Mouse (Mus musculus) E14TG2a.4 (cell line): ENCODE results near the gene Pogk.

Experiments used
- H3K27me3 ChIP-seq: 2 replicates; pipeline ENCODE4 v1.6.1; 2014; ENCODE audit warnings: low read length, control low read depth; ENCODE audit not compliant: insufficient read depth
- H3K36me3 ChIP-seq: 2 replicates; pipeline ENCODE4 v1.6.1; 2014; ENCODE audit warnings: low read length, control low read depth; ENCODE audit not compliant: insufficient read depth
- H3K4me1 ChIP-seq: replicated peaks from 2 replicates; pipeline ENCODE4 v1.6.1; 2014; ENCODE audit warnings: low read depth, low read length, control low read depth
- H3K4me3 ChIP-seq: replicated peaks from 2 replicates; pipeline ENCODE4 v1.5.1; 2014; ENCODE audit warnings: mild to moderate bottlenecking, low read length
- H3K9me3 ChIP-seq: 2 replicates; pipeline ENCODE4 v1.6.1; 2014; ENCODE audit warnings: low read length, control low read depth
- CTCF ChIP-seq: conservative IDR thresholded peaks from 2 replicates; pipeline ENCODE4 v1.5.1; 2014; ENCODE audit warnings: low read length
- NANOG ChIP-seq: IDR thresholded peaks from 2 replicates; pipeline ENCODE4 v1.6.1; 2014; ENCODE audit warnings: borderline replicate concordance, low read length, mixed read lengths
- POU5F1 ChIP-seq: IDR thresholded peaks from 2 replicates; pipeline ENCODE4 v1.6.1; 2014; ENCODE audit warnings: low read length, borderline replicate concordance

Gene Pogk

GRCm38 (mm10) chr1:166377171-166377570 lies 32.5 kb downstream of the Pogk start:
- TF ChIP-seq NANOG = no peak
- Histone ChIP-seq H3K27me3 (peaks cover 44% of the 10 kb centered on the region), H3K4me3 (no peak overlapping the region), H3K4me1 (peaks cover 14% of the 10 kb centered on the region), H3K36me3 (no peaks in the 10 kb centered on the region), H3K9me3 (peaks cover 4% of the 10 kb centered on the region; the same call in 1 of the 2 replicates)

DNA sequence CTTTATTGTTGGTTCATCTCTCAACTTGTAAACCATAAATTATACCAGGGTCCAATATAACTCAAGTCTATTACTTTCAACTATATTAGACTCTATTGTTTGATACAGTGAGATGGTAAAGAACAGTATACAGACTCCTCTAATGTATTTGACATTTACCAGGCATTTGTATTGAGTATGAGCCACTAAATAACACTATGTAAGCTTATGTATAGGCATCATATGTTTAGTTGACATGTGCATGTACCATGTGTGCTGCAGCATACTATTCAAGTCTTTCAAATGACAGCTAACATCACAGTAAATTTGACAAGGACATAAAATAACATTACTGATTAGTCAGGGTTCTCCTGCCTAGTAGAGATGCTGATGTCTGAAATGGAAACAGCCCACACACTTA lies 46.5 kb downstream of the Pogk start:
- H3K36me3 ChIP-seq = no peaks in the 10 kb centered on the region
- peaks cover 38% of the 10 kb centered on the region for H3K9me3 ChIP-seq
- peaks cover 3% of the 10 kb centered on the region; the same call in 1 of the 2 replicates for H3K27me3 ChIP-seq
- TF ChIP-seq POU5F1 = no peak
- TF ChIP-seq CTCF = no peak
- no peak for TF ChIP-seq NANOG
- peaks cover 6% of the 10 kb centered on the region; the same call in 1 of the 2 replicates for H3K4me1 ChIP-seq
- no peak overlapping the region for H3K4me3 ChIP-seq

DNA sequence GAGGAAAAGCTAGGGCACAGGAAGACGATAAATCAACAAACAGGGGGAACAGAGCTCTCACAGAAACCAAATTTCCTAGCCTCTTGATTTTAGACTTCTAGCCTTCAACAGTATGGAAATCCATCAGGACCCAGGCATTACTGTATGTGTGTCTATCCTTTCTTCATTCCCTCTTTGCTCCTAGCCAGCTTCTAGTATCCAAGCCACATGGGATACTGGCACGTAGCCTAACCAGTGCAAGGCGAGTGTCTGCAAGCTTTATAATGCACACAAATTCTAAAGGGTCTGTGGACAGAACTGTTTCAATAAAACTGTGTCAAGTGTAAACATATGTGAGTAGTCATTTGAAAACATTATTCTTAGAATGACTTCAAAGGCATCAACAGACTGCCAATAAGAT lies 47.0 kb downstream of the Pogk start:
- H3K4me3 ChIP-seq = no peak overlapping the region
- H3K9me3 ChIP-seq = peaks cover 38% of the 10 kb centered on the region
- H3K36me3 ChIP-seq = no peaks in the 10 kb centered on the region
- H3K4me1 ChIP-seq = peaks cover 6% of the 10 kb centered on the region; the same call in 1 of the 2 replicates
- no peak for TF ChIP-seq CTCF
- peaks cover 3% of the 10 kb centered on the region; the same call in 1 of the 2 replicates for H3K27me3 ChIP-seq

DNA sequence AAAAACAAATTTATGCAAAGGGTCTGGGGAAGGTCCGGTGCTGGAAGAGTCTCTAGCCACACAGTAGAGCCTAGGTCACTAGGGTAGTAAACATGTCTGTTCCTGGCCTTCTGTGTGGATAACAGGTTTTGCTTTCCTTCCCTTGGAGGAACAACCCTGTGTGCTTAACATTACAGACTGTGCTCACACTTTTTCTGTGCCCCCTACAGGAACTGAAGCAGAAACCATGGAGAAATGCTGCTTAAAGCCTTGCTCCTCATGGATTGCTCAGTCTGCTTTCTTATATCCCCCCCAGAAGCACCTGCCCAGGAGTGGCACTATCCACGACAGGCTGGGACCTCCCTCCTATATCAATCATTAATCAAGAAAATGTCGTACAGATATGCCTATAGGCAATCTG lies 47.8 kb downstream of the Pogk start:
- no peak for TF ChIP-seq POU5F1
- no peak overlapping the region for H3K4me3 ChIP-seq
- H3K27me3 ChIP-seq = peaks cover 3% of the 10 kb centered on the region; the same call in 1 of the 2 replicates
- peaks cover 38% of the 10 kb centered on the region for H3K9me3 ChIP-seq
- H3K36me3 ChIP-seq = no peaks in the 10 kb centered on the region
- H3K4me1 ChIP-seq = peaks cover 6% of the 10 kb centered on the region; the same call in 1 of the 2 replicates

- Histone ChIP-seq H3K36me3 (no peaks in the 10 kb centered on the region), H3K27me3 (peaks cover 3% of the 10 kb centered on the region; the same call in 1 of the 2 replicates), H3K4me3 (no peak overlapping the region), H3K9me3 (peaks cover 38% of the 10 kb centered on the region), H3K4me1 (peaks cover 6% of the 10 kb centered on the region; the same call in 1 of the 2 replicates)
- TF ChIP-seq CTCF = no peak
- TF ChIP-seq NANOG = no peak
- no peak for TF ChIP-seq POU5F1
Measured at GRCm38 (mm10) chr1:166360896-166361295, 48.8 kb downstream of the Pogk start.

- Histone ChIP-seq H3K4me3 (no peak overlapping the region), H3K27me3 (peaks cover under 1% of the 10 kb centered on the region; the same call in 1 of the 2 replicates), H3K9me3 (peaks cover 38% of the 10 kb centered on the region), H3K36me3 (no peaks in the 10 kb centered on the region), H3K4me1 (peaks cover 4% of the 10 kb centered on the region; the same call in 1 of the 2 replicates)
- TF ChIP-seq POU5F1 (no peak), CTCF (peak; percentile 16; the same call in 1 of the 2 replicates), NANOG (no peak)
Measured at GRCm38 (mm10) chr1:166360157-166360855, 49.4 kb downstream of the Pogk start.

DNA sequence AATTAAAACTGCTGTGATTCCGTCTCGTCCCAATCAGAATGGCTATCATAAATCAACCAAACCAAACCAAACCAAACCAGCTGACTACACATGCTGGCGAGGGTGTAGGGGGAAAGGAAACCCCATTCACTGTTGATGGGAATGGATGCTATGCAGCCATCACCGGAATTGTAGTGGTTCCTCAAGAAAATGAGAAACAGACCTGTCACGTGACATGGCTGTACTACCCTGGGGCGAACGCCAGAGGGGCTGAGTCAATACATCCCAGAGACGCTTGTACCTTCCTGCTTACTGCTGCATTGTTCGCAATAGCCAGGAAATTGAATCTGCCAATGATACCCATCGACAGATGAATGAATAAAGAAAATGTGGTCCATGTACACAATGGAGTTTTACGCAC lies 59.9 kb downstream of the Pogk start:
- no peak for TF ChIP-seq NANOG
- TF ChIP-seq CTCF = no peak
- no peak for TF ChIP-seq POU5F1
- Histone ChIP-seq H3K27me3 (no peaks in the 10 kb centered on the region), H3K9me3 (peaks cover 33% of the 10 kb centered on the region), H3K4me1 (no peaks in the 10 kb centered on the region), H3K4me3 (no peak overlapping the region), H3K36me3 (no peaks in the 10 kb centered on the region)

- Histone ChIP-seq H3K27me3 (no peaks in the 10 kb centered on the region), H3K4me3 (no peak overlapping the region), H3K9me3 (peaks cover 33% of the 10 kb centered on the region), H3K36me3 (no peaks in the 10 kb centered on the region), H3K4me1 (no peaks in the 10 kb centered on the region)
- no peak for TF ChIP-seq NANOG
- no peak for TF ChIP-seq CTCF
- TF ChIP-seq POU5F1 = no peak
Measured at GRCm38 (mm10) chr1:166349341-166349740, 60.3 kb downstream of the Pogk start.

GRCm38 (mm10) chr1:166346906-166347305 lies 62.8 kb downstream of the Pogk start:
- Histone ChIP-seq H3K27me3 (no peaks in the 10 kb centered on the region), H3K4me3 (no peak overlapping the region), H3K9me3 (peaks cover 33% of the 10 kb centered on the region), H3K4me1 (no peaks in the 10 kb centered on the region), H3K36me3 (no peaks in the 10 kb centered on the region)
- TF ChIP-seq CTCF = no peak
- TF ChIP-seq NANOG = no peak
- no peak for TF ChIP-seq POU5F1
